Mouse (Mus musculus): ENCODE results near the gene Trak1. TPM values are rescaled to one million over a fixed set of nuclear protein-coding genes. Genes with fewer than 3 reads are reported as not detected.
A peak's percentile ranks its signal among the peaks of the same experiment; 100 is the strongest.

Gene Trak1
- polyA plus RNA-seq, 1 experiment from 2014 or later, result 20.8 TPM

DNA sequence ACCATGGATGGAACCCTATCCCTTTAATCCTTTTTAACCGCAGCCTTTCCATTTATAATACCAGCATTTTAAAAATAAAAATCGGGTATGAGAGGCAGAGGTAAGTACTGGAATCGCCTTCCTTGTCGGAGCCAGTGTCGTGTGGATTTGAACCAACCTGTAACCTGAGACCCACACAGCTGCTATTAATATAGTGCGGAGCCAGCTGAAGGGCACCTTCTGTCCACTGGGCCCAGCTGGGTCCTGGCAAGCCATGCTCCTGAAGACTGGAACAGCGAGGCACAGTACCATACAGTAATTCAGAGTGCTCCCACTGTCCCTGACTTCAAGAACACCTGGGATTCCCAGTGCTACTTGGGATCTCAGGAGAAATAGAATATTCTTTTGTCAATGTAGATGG lies 44.5 kb downstream of the Trak1 start:
- no peak overlapping the region for H3K4me2 ChIP-seq
- WGBS, result 68% methylated on average over 7 of the region's 7 CpGs
- H3K36me3 ChIP-seq (ENCODE audit: insufficient read depth), result no peaks in the 10 kb centered on the region
- 0 out of 2 replicates have a peak, but pooled peaks cover 5% of the 10 kb centered on the region for H3K4me1 ChIP-seq (ENCODE audit: insufficient read depth)
- no peak overlapping the region for H3K27ac ChIP-seq (ENCODE audit: low read depth)
- no peak overlapping the region for H3K4me3 ChIP-seq (ENCODE audit: low read depth, low read length)
- H3K27me3 ChIP-seq (ENCODE audit: insufficient read depth, low read length), result no peaks in the 10 kb centered on the region
- no peak for TF ChIP-seq CTCF (IDR thresholded peaks at IDR 0.05; ENCODE audit: low read depth)
- no peaks in the 10 kb centered on the region for H3K9me3 ChIP-seq (ENCODE audit: low read depth, low read length)
- no peak overlapping the region for H3K9ac ChIP-seq
- ATAC-seq (ENCODE audit: insufficient read depth) (no peak), DNase-seq (no peak)

DNA sequence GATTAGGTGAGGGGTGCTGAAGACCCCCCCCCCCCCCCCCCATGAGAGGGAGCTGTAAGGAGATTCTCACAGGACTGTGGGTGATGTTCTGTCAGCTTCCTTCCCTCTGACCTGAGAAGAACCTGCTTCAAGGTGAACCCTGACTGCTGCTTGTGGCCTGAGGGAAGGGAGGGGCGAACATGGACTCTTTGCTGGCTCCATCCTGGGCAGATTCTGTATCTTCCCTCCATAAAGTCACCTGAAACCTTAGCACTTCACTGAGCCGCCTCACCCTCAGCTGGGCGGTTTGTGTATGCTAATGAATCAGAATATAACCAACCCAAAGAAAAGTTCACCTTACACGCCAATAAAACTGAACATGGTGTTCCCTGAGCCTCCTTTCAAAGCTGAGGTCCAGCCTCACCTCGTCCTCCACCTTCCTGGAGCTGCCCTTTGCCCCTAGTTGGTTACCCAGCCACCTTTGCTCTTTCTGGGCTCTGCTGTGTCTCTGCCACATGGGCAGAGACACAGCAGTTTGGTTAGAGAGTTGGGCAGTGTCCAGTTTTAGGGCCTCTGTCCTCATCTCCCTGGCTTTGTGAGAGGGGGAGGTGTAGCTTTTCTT lies 45.3 kb downstream of the Trak1 start:
- no peak for ATAC-seq (ENCODE audit: insufficient read depth)

GRCm38 (mm10) chr9:121343122-121343876 lies 46.0 kb downstream of the Trak1 start:
- Histone ChIP-seq H3K9me3 (ENCODE audit: low read depth, low read length) (no peaks in the 10 kb centered on the region), H3K4me2 (no peak overlapping the region), H3K27me3 (ENCODE audit: insufficient read depth, low read length) (no peaks in the 10 kb centered on the region), H3K36me3 (ENCODE audit: insufficient read depth) (no peaks in the 10 kb centered on the region), H3K4me3 (ENCODE audit: low read depth, low read length) (no peak overlapping the region), H3K4me1 (ENCODE audit: insufficient read depth) (peaks cover 10% of the 10 kb centered on the region), H3K9ac (no peak overlapping the region), H3K27ac (ENCODE audit: low read depth) (no peak overlapping the region)
- WGBS, result 72% methylated on average over 14 of the region's 14 CpGs
- 0 out of 2 replicates have a peak, but pooled peaks have one; percentile 17 for TF ChIP-seq CTCF (IDR thresholded peaks at IDR 0.05; ENCODE audit: low read depth)
- DNase-seq (no peak), ATAC-seq (ENCODE audit: insufficient read depth) (no peak)

More for the DNA sequence above, 45.3 kb downstream of the Trak1 start:
- Histone ChIP-seq H3K4me2 (no peak overlapping the region), H3K27me3 (ENCODE audit: insufficient read depth, low read length) (no peaks in the 10 kb centered on the region), H3K4me3 (ENCODE audit: low read depth, low read length) (no peak overlapping the region), H3K4me1 (ENCODE audit: insufficient read depth) (peaks cover 6% of the 10 kb centered on the region), H3K36me3 (ENCODE audit: insufficient read depth) (no peaks in the 10 kb centered on the region), H3K27ac (ENCODE audit: low read depth) (no peak overlapping the region), H3K9me3 (ENCODE audit: low read depth, low read length) (no peaks in the 10 kb centered on the region), H3K9ac (no peak overlapping the region)
- WGBS, result 84% methylated on average over 5 of the region's 5 CpGs
- TF ChIP-seq CTCF (IDR thresholded peaks at IDR 0.05; ENCODE audit: low read depth), result no peak
- no peak for DNase-seq

DNA sequence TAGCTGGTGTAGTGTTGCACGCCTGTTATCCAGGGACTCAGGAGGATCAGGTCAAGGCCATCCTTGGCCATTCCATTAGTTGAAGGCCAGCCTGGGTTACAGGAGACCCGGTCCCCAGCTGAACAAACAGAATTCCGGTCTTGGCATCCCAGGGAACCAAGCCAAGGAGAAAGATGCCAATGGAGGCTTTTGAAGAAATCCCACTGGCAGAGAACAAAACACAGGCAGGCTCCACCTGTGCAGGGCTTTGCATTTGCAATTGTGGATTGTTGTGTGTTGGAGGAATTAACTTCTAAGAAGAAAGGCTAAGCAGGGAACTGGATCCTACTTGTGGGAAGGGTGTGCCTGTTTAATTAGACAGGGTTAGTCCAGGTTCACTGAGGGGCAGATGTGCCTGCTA lies 47.0 kb downstream of the Trak1 start:
- Histone ChIP-seq H3K27ac (ENCODE audit: low read depth) (peak overlapping the region; percentile 38; the same call in 1 of the 2 replicates), H3K4me1 (ENCODE audit: insufficient read depth) (peaks cover 19% of the 10 kb centered on the region), H3K9ac (no peak overlapping the region), H3K4me3 (ENCODE audit: low read depth, low read length) (no peak overlapping the region), H3K27me3 (ENCODE audit: insufficient read depth, low read length) (no peaks in the 10 kb centered on the region), H3K4me2 (no peak overlapping the region), H3K9me3 (ENCODE audit: low read depth, low read length) (no peaks in the 10 kb centered on the region), H3K36me3 (ENCODE audit: insufficient read depth) (no peaks in the 10 kb centered on the region)
- TF ChIP-seq CTCF (IDR thresholded peaks at IDR 0.05; ENCODE audit: low read depth), result no peak
- no peak for ATAC-seq (ENCODE audit: insufficient read depth)
- DNase-seq, result no peak
- WGBS, result 47% methylated on average over 3 of the region's 3 CpGs

DNA sequence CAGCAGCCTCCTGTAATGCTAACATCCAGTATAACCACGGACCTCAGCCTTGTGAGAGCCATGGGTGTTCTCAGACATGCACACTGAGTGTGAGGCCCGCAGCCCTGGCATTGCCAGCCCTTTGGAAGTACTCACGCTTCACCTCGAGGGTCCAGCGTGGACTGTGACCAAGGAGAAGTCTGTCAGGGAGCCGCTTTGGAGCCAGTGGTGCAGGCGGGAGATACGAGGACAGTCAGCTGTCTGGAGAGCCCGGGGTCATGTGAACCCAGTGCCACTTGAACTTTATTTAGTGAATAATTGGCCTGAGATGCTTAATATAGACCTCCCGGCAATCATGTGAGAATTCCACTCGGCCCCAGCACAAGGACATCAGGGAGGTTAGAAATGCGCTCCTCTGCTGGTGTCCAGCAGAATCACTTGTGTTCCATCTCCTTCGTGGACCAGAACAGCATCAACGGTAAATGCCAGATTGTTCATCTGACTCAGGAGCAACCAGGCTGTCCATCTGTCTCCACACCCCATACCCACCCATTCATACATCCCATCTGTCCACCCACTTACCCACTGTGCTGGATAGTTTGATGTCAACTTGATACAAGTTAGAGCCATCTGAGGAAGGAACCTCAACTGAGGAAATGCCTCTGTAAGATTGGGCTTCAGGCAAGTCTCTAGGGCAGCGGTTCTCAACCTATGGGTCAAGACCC lies 48.3 kb downstream of the Trak1 start:
- no peak for DNase-seq
- Histone ChIP-seq H3K36me3 (ENCODE audit: insufficient read depth) (no peaks in the 10 kb centered on the region), H3K4me1 (ENCODE audit: insufficient read depth) (peaks cover 19% of the 10 kb centered on the region), H3K4me3 (ENCODE audit: low read depth, low read length) (no peak overlapping the region), H3K4me2 (no peak overlapping the region), H3K27me3 (ENCODE audit: insufficient read depth, low read length) (no peaks in the 10 kb centered on the region), H3K9ac (no peak overlapping the region), H3K27ac (ENCODE audit: low read depth) (no peak overlapping the region), H3K9me3 (ENCODE audit: low read depth, low read length) (no peaks in the 10 kb centered on the region)
- 87% methylated on average over 15 of the region's 15 CpGs for WGBS
- no peak for TF ChIP-seq CTCF (IDR thresholded peaks at IDR 0.05; ENCODE audit: low read depth)
- no peak for ATAC-seq (ENCODE audit: insufficient read depth)

DNA sequence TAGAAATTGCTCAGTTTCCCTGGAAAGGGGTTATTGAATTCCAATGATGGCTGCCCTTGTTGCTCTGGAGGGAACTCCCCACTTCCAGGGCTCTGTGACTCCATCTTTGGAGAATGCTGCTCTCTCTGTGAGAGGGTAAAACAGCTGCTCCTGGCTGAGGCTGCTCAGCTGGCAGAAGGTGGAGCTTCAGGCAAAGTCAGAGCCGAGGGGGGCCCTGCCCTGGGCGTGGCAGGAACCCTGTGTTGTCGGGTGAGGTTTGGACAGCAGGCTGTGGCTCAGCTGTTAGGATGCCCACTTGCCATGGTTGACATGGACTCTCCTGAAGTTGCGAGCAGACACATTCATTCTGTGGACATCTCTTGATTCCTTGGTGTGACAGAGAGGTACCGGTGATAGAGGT lies 49.3 kb downstream of the Trak1 start:
- WGBS, result 64% methylated on average over 5 of the region's 5 CpGs
- H3K9me3 ChIP-seq (ENCODE audit: low read depth, low read length), result no peaks in the 10 kb centered on the region
- no peak for ATAC-seq (ENCODE audit: insufficient read depth)
- H3K4me1 ChIP-seq (ENCODE audit: insufficient read depth), result peaks cover 26% of the 10 kb centered on the region
- no peak overlapping the region for H3K4me3 ChIP-seq (ENCODE audit: low read depth, low read length)
- peak overlapping the region; percentile 6; the same call in 1 of the 2 replicates for H3K27ac ChIP-seq (ENCODE audit: low read depth)
- H3K9ac ChIP-seq, result no peak overlapping the region
- no peak overlapping the region for H3K4me2 ChIP-seq
- no peak for TF ChIP-seq CTCF (IDR thresholded peaks at IDR 0.05; ENCODE audit: low read depth)
- no peak for DNase-seq
- no peaks in the 10 kb centered on the region for H3K27me3 ChIP-seq (ENCODE audit: insufficient read depth, low read length)
- no peaks in the 10 kb centered on the region for H3K36me3 ChIP-seq (ENCODE audit: insufficient read depth)

GRCm38 (mm10) chr9:121347981-121348380 lies 50.7 kb downstream of the Trak1 start:
- WGBS, result 23% methylated on average over 10 of the region's 10 CpGs
- peak; percentile 76 for DNase-seq
- Histone ChIP-seq H3K27ac (ENCODE audit: low read depth) (peak overlapping the region; percentile 93), H3K27me3 (ENCODE audit: insufficient read depth, low read length) (no peaks in the 10 kb centered on the region), H3K9ac (0 out of 2 replicates have a peak overlapping the region, but pooled peaks have one; percentile 1), H3K9me3 (ENCODE audit: low read depth, low read length) (no peaks in the 10 kb centered on the region), H3K36me3 (ENCODE audit: insufficient read depth) (no peaks in the 10 kb centered on the region), H3K4me2 (peak overlapping the region; percentile 41), H3K4me1 (ENCODE audit: insufficient read depth) (peaks cover 36% of the 10 kb centered on the region), H3K4me3 (ENCODE audit: low read depth, low read length) (no peak overlapping the region)
- 0 out of 2 replicates have a peak, but pooled peaks have one; percentile 32 for ATAC-seq (ENCODE audit: insufficient read depth)
- TF ChIP-seq CTCF (IDR thresholded peaks at IDR 0.05; ENCODE audit: low read depth), result no peak

All from lung, embryonic 14.5 days (tissue).